Mouse (Mus musculus) liver, postnatal 0 days (tissue): ENCODE measurements around the gene Drc3. TPM values are rescaled to one million over a fixed set of nuclear protein-coding genes. Genes with fewer than 3 reads are reported as not detected.

ENCODE experiments used
- ATAC-seq: fragments of 200-750 bp; cut with Nextera tagmentation; 2 replicates; pipeline ENCODE4 v1.8.0; 2017; ENCODE audit warnings: mild to moderate bottlenecking, moderate library complexity
- DNase-seq: peaks from one replicate; pipeline ENCODE4 v3.0.0-alpha.2; 2016
- H3K27ac ChIP-seq: fragments of 300-500 bp; sonication (generic); 2 replicates; pipeline ENCODE4 v1.5.1; 2014; ENCODE audit warnings: antibody characterized with exemption, moderate library complexity, mild to moderate bottlenecking, low read depth
- H3K27me3 ChIP-seq: fragments of 300-500 bp; sonication (generic); 2 replicates; pipeline ENCODE4 v1.6.1; 2014; ENCODE audit warnings: low read length, control low read depth, mixed read lengths; ENCODE audit not compliant: insufficient read depth
- H3K36me3 ChIP-seq: fragments of 300-500 bp; sonication (generic); replicated peaks from 2 replicates; pipeline ENCODE4 v1.6.1; 2014; ENCODE audit warnings: mild to moderate bottlenecking, control low read depth, low read length, moderate library complexity, mixed read lengths; ENCODE audit not compliant: insufficient read depth
- H3K4me1 ChIP-seq: fragments of 300-500 bp; sonication (generic); 2 replicates; pipeline ENCODE4 v1.6.1; 2014; ENCODE audit warnings: antibody characterized with exemption, mild to moderate bottlenecking, control low read depth; ENCODE audit not compliant: insufficient read depth
- H3K4me2 ChIP-seq: fragments of 300-500 bp; sonication (generic); 2 replicates; pipeline ENCODE4 v1.6.1; 2014; ENCODE audit warnings: low read depth, mild to moderate bottlenecking, low read length, moderate library complexity, mixed read lengths
- H3K4me3 ChIP-seq: fragments of 300-500 bp; sonication (generic); 2 replicates; pipeline ENCODE4 v1.5.1; 2014; ENCODE audit warnings: low read depth, low read length
- H3K9ac ChIP-seq: fragments of 300-500 bp; sonication (generic); replicated peaks from 2 replicates; pipeline ENCODE4 v1.6.1; 2014; ENCODE audit warnings: mild to moderate bottlenecking, moderate library complexity
- H3K9me3 ChIP-seq: fragments of 300-500 bp; sonication (generic); 2 replicates; pipeline ENCODE4 v1.6.1; 2016; ENCODE audit warnings: mild to moderate bottlenecking, control low read depth, low read length, mixed read lengths
- CTCF ChIP-seq: sonication (generic); IDR thresholded peaks from 2 replicates; pipeline ENCODE4 v1.5.1; 2016; ENCODE audit warnings: antibody characterized with exemption, low read depth
- EP300 ChIP-seq: IDR thresholded peaks from 2 replicates; pipeline ENCODE4 v1.6.1; 2016; ENCODE audit warnings: antibody characterized with exemption, low read depth, mild to moderate bottlenecking
- WGBS: fragments of 180-500 bp; shearing (Covaris S2); extraction: QIAGEN DNeasy Blood & Tissue Kit; methylation state at CpG from one replicate; pipeline ENCODE4 v1.1.7; 2014; ENCODE audit not compliant: insufficient replicate concordance; 5-methylcytosine and 5-hydroxymethylcytosine counted together
- polyA plus RNA-seq: library from polyadenylated mRNA; unstranded; fragments of >200 nt; fragmentation: Nextera tagmentation; extraction: Ambion mirVana; gene quantifications from 2 replicates; pipeline ENCODE4 v1.2.1, GENCODE M21; 2015

Gene Drc3
- polyA plus RNA-seq, 1 experiment from 2014 or later, result 0.54 TPM

- H3K27ac ChIP-seq, result no peak overlapping the region
- DNase-seq, result no peak
- ATAC-seq, result no peak
- H3K4me3 ChIP-seq, result no peak overlapping the region
- H3K27me3 ChIP-seq, result no peaks in the 10 kb centered on the region
- 91% methylated on average over 1 of the region's 1 CpGs for WGBS
- H3K36me3 ChIP-seq, result no peaks in the 10 kb centered on the region
- no peak overlapping the region for H3K9ac ChIP-seq
- H3K4me1 ChIP-seq, result 0 out of 2 replicates have a peak, but pooled peaks cover 3% of the 10 kb centered on the region
- H3K4me2 ChIP-seq, result no peak overlapping the region
- H3K9me3 ChIP-seq, result no peaks in the 10 kb centered on the region
- no peak for TF ChIP-seq CTCF
- no peak for TF ChIP-seq EP300
Observed at GRCm38 (mm10) chr11:60359936-60360335, 6.8 kb downstream of the Drc3 start.

GRCm38 (mm10) chr11:60360631-60361201 is 7.6 kb downstream of the Drc3 start:
- Histone ChIP-seq H3K9me3 (no peaks in the 10 kb centered on the region), H3K9ac (no peak overlapping the region), H3K4me1 (0 out of 2 replicates have a peak, but pooled peaks cover 3% of the 10 kb centered on the region), H3K36me3 (no peaks in the 10 kb centered on the region), H3K27ac (no peak overlapping the region), H3K27me3 (no peaks in the 10 kb centered on the region), H3K4me3 (no peak overlapping the region), H3K4me2 (no peak overlapping the region)
- 65% methylated on average over 5 of the region's 5 CpGs for WGBS
- ATAC-seq, result no peak
- TF ChIP-seq EP300 (no peak), CTCF (no peak)
- DNase-seq, result no peak

DNA sequence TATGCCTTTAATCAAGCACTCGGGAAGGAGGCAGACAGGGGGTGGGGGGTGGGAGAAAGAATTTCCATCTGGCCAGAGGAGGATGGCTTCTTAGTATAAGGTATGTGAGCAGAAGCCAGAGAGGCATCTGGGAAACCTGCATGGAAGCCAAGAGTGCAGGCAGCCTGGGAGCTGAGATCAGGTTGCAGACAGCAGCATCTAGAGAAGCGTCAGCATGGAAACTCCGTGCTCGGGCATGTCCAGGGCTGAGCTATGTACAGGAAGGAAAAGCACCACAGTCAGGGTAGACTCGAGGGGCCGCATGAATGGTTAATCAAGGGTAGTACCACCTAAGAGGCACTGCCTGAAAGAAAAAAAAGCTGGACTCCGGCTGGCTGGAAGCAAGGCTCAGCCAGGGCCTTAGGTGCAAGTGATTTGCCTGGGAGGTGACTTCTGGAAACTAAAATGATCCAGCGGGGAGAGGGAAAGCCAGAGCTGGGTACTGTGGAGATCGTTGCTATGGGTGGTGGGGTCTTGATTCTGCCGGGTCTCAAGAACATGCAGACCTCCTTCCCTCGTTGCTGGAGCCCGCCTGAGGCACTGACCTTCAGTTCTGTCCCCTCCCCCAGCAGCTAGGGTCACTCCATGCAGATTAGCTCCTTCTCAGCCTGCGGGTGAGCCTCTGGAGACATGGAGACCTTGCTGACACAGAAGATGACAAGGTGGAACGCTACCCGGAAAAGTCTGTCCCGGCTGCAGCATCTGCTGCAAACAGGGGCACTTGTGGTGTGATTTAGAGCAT is 13.3 kb downstream of the Drc3 start:
- Histone ChIP-seq H3K9ac (no peak overlapping the region), H3K27me3 (no peaks in the 10 kb centered on the region), H3K36me3 (no peaks in the 10 kb centered on the region), H3K9me3 (no peaks in the 10 kb centered on the region), H3K4me3 (no peak overlapping the region), H3K4me2 (no peak overlapping the region), H3K27ac (no peak overlapping the region), H3K4me1 (no peaks in the 10 kb centered on the region)
- WGBS, result 51% methylated on average over 16 of the region's 16 CpGs
- no peak for TF ChIP-seq EP300
- no peak for TF ChIP-seq CTCF
- ATAC-seq, result no peak
- no peak for DNase-seq

DNA sequence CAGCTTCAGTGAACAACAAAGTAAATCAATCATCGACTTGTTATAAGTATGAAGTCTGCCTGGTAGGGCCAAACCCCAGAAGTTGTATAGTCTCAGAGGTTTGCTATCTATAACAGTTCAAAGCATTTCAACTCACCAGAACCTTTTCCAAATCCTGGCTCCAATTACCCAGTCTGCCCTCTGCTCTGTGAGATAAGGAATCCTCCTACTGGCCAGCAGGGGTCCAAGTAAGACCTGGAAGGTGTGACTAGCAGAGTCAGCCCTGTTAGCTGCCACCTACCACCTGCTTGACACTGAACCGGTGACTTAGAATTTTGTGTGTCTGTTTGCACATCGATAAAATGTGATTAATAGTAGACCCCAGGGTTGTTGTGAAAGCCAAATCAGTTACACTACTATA is 14.1 kb downstream of the Drc3 start:
- no peaks in the 10 kb centered on the region for H3K9me3 ChIP-seq
- WGBS, result 55% methylated on average over 3 of the region's 3 CpGs
- no peak for ATAC-seq
- H3K4me3 ChIP-seq, result no peak overlapping the region
- TF ChIP-seq CTCF, result peak; percentile 23; the same call in 1 of the 2 replicates
- no peak for TF ChIP-seq EP300
- H3K36me3 ChIP-seq, result no peaks in the 10 kb centered on the region
- no peak overlapping the region for H3K4me2 ChIP-seq
- H3K9ac ChIP-seq, result no peak overlapping the region
- no peaks in the 10 kb centered on the region for H3K27me3 ChIP-seq
- H3K27ac ChIP-seq, result no peak overlapping the region
- no peak for DNase-seq
- no peaks in the 10 kb centered on the region for H3K4me1 ChIP-seq

- DNase-seq (no peak), ATAC-seq (no peak)
- H3K27me3 ChIP-seq, result no peaks in the 10 kb centered on the region
- H3K27ac ChIP-seq, result no peak overlapping the region
- TF ChIP-seq EP300, result no peak
- TF ChIP-seq CTCF, result no peak
- WGBS, result 76% methylated on average over 4 of the region's 4 CpGs
- no peak overlapping the region for H3K4me2 ChIP-seq
- H3K4me3 ChIP-seq, result no peak overlapping the region
- no peak overlapping the region for H3K9ac ChIP-seq
- H3K4me1 ChIP-seq, result no peaks in the 10 kb centered on the region
- no peaks in the 10 kb centered on the region for H3K36me3 ChIP-seq
- H3K9me3 ChIP-seq, result no peaks in the 10 kb centered on the region
Observed at GRCm38 (mm10) chr11:60368909-60369308, 15.8 kb downstream of the Drc3 start.

DNA sequence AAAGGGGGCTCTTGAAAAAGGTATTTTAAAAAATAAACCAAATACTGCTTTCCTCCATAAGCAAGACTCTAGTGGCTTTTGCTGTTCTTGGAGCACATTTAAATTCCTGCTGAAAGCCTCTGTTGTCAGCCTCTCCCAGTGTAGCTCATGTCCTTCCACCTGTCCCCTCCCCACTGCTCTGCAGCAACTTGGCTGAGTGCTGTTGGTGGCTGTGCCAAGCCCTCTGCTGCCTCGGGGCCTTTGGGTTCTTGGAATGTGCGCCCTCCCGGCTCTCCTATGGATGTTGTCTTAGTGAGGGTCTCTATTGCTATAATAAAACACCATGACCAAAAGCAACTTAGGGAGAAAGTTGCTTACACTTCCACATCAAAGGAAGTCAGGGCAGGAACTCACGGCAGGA is 16.3 kb downstream of the Drc3 start:
- H3K36me3 ChIP-seq, result no peaks in the 10 kb centered on the region
- H3K27me3 ChIP-seq, result no peaks in the 10 kb centered on the region
- no peaks in the 10 kb centered on the region for H3K4me1 ChIP-seq
- no peak overlapping the region for H3K9ac ChIP-seq
- ATAC-seq, result no peak
- 80% methylated on average over 4 of the region's 4 CpGs for whole genome bisulfite sequencing
- no peak overlapping the region for H3K4me2 ChIP-seq
- H3K27ac ChIP-seq, result no peak overlapping the region
- H3K4me3 ChIP-seq, result no peak overlapping the region
- DNase-seq, result no peak
- TF ChIP-seq CTCF (no peak), EP300 (no peak)
- H3K9me3 ChIP-seq, result no peaks in the 10 kb centered on the region
